Mouse (Mus musculus): ENCODE data around the gene Smyd2.

GRCm38 (mm10) chr1:189894191-189894590 is 28.0 kb downstream of the Smyd2 start:
- TF ChIP-seq CTCF (IDR thresholded peaks at IDR 0.05; ENCODE audit: insufficient read depth, low read depth, low read length) (no peak), POLR2A (IDR thresholded peaks at IDR 0.05; ENCODE audit: insufficient read depth, low read depth, low read length) (no peak)
